Mouse (Mus musculus): ENCODE measurements around the gene Wipi2.

- TF ChIP-seq CTCF (IDR thresholded peaks at IDR 0.05; ENCODE audit: low read depth, low read length) (no peak), TAL1 (conservative IDR thresholded peaks at IDR 0.05; ENCODE audit: low read depth, low read length) (no peak)
These were observed 74.4 kb downstream of the Wipi2 start for GRCm38 (mm10) chr5:142701651-142702510.
